Mouse (Mus musculus): ENCODE measurements at regions not wholly inside any gene's neighbourhood (a gene's known extent, or its start where the extent isn't known, plus 50 kb on each side); places are given as distances from the start of the nearest gene placed in this dataset.

DNA sequence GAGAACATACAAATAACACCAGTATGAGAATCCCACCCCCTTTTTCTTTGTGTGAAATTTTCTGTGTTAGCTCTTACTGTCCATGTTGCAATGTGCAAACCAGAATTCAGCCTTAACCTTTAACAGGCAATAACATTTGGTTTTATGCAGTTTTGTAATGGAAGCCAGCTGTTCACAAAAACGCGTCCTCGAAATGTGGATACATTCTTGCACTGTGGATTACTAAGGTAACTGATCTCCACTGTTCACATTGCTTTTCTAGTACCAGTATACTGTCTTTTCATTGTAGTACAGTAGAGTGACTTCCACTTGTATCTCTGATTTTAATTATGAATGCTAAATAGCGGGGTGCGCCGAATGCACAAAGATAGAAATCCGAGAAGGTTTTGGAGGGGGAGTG is 374.8 kb downstream of the Sfmbt2 start:
- Histone ChIP-seq H3K4me3 (no peak overlapping the region), H3K4me2 (peak overlapping the region; percentile 37; the same call in 1 of the 2 replicates), H3K27ac (0 out of 2 replicates have a peak overlapping the region, but pooled peaks have one; percentile 11), H3K36me3 (no peaks in the 10 kb centered on the region), H3K9me3 (no peaks in the 10 kb centered on the region), H3K27me3 (no peaks in the 10 kb centered on the region), H3K9ac (no peak overlapping the region), H3K4me1 (peaks cover 10% of the 10 kb centered on the region)
- 14% methylated on average over 7 of the region's 7 CpGs for WGBS
- ATAC-seq (ENCODE audit: insufficient number of reproducible peaks, insufficient read depth, low FRiP score, low TSS enrichment, low read depth): no peak

DNA sequence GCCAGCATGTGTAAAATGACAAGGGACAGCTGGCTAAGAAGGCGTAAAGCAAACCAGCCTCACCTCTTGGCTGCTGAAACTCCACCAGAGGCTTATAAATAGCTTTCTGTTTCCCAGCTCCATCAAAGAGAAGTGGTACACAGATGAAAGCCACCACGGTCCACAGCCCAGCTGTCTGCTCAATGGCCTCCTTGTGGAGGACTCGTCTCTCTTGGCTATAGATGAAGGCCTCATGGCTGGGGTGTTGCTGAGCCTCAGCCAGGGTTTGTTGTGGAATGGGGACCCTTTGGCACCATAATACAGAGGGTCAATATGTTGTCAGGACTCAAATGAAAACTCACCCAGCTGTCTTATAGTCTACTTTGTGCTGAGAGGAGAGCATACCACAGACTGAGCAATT is 385.1 kb downstream of the Sfmbt2 start:
- Histone ChIP-seq H3K36me3 (no peaks in the 10 kb centered on the region), H3K4me2 (no peak overlapping the region)
- WGBS: 45% methylated on average over 3 of the region's 3 CpGs

DNA sequence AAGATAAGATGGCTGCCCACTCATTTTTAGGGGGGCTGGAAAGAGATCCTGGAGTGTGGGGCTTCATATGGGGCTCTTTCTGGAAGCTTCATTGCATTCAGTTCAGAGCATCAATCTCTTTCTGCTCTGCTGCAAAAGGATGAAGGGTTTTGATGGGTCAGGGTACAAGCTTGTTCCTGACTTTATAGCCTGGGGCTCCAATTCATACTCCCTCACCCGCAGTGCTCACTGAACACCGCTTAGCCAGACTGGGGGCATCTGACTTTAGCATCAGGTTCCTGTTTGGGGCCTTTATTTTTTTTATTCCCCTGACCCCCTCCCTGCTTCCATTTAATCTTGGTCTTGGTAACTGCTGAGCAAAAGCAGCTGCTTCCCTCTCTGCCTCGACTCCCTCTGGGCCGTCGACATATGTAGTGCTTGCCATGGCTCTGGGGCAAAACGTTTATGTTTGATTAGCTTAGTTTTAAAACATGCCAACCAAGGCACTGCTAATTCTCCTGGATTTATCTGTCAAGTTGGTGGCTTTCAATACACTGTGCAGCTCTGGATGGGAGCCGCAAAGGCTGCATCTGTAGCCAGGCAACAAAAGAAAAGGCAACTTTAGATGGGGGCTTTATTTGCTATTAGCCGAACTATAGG is 387.0 kb downstream of the Sfmbt2 start:
- Histone ChIP-seq H3K9ac (no peak overlapping the region), H3K4me3 (no peak overlapping the region), H3K27me3 (no peaks in the 10 kb centered on the region), H3K36me3 (no peaks in the 10 kb centered on the region), H3K4me1 (peaks cover 18% of the 10 kb centered on the region), H3K27ac (no peak overlapping the region), H3K4me2 (no peak overlapping the region), H3K9me3 (no peaks in the 10 kb centered on the region)
- 12% methylated on average over 8 of the region's 8 CpGs for WGBS
- no peak for ATAC-seq (ENCODE audit: insufficient number of reproducible peaks, insufficient read depth, low FRiP score, low TSS enrichment, low read depth)

More for the DNA sequence above, 385.1 kb downstream of the Sfmbt2 start:
- Histone ChIP-seq H3K27me3 (no peaks in the 10 kb centered on the region), H3K9me3 (no peaks in the 10 kb centered on the region), H3K9ac (no peak overlapping the region), H3K27ac (no peak overlapping the region), H3K4me1 (peaks cover 18% of the 10 kb centered on the region), H3K4me3 (no peak overlapping the region)
- 0 out of 2 replicates have a peak, but pooled peaks have one; percentile 52 for ATAC-seq (ENCODE audit: insufficient number of reproducible peaks, insufficient read depth, low FRiP score, low TSS enrichment, low read depth)

DNA sequence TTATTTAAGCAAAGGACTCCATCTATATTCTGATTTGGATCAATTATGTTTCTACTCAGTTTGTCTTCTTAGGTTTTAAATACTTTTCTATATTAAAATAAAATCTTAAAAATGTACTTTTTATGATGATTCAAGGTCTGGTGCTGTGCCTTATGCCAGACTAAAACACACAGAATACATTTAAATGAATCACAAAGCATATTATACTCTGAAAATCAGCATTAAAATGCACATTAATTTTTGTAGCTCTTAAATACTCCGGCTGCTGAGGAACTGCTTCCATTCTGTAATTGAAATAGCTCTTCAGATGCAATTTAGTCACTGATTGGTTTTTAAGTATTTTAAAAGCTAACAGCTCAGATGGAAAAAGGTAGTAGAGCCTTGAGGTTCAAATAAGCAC is 387.6 kb downstream of the Sfmbt2 start:
- H3K4me2 ChIP-seq: no peak overlapping the region
- H3K9me3 ChIP-seq: no peaks in the 10 kb centered on the region
- no peaks in the 10 kb centered on the region for H3K27me3 ChIP-seq
- no peak overlapping the region for H3K27ac ChIP-seq
- ATAC-seq (ENCODE audit: insufficient number of reproducible peaks, insufficient read depth, low FRiP score, low TSS enrichment, low read depth): no peak
- no peak overlapping the region for H3K9ac ChIP-seq
- no peak overlapping the region for H3K4me3 ChIP-seq
- WGBS: 65% methylated on average over 1 of the region's 1 CpGs
- no peaks in the 10 kb centered on the region for H3K36me3 ChIP-seq
- peaks cover 18% of the 10 kb centered on the region for H3K4me1 ChIP-seq

DNA sequence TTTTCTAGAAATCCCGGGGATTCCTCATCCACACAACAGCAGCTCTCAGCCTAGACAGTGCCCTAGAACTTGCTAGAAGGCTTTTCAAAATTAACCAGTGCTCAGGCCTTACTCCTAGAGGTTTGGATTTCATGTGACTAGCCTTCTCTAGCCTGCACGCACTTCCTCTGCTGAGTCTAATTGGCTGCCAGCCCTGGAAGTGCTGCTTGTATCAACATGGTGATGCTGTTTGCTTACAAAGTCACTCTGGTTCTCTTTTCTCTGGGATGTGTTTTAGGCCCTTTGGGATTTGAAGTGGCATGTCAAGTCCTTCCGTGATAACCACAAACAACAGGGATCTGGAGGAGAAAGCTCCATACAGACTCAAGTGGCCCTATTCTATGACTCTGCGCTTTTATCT is 391.9 kb downstream of the Sfmbt2 start:
- Histone ChIP-seq H3K36me3 (no peaks in the 10 kb centered on the region), H3K4me1 (peaks cover 9% of the 10 kb centered on the region), H3K9me3 (no peaks in the 10 kb centered on the region), H3K27me3 (no peaks in the 10 kb centered on the region), H3K4me3 (no peak overlapping the region), H3K4me2 (no peak overlapping the region), H3K9ac (no peak overlapping the region), H3K27ac (no peak overlapping the region)
- WGBS: 72% methylated on average over 4 of the region's 4 CpGs
- no peak for ATAC-seq (ENCODE audit: insufficient number of reproducible peaks, insufficient read depth, low FRiP score, low TSS enrichment, low read depth)

DNA sequence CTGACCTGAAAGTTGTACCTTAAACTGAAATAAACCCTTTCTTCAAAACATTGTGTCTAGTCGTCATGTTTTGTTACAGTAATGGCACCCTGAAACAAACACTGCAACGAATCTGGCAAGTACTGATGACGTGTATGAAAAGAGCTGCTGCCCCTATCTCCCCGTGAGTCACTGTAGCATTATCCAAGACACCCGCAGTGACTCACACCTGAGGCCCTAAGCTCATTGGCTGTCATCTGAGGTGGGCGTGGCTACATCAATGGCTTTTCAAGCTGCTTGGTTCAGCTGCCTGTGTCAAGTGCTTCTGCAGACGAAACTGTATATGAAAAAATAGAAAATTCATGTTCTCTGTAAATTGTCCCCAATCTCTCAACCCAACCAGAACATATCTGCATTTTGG is 388.8 kb upstream of the Prkcq start:
- H3K27ac ChIP-seq: no peak overlapping the region
- 53% methylated on average over 7 of the region's 7 CpGs for WGBS
- H3K9ac ChIP-seq: no peak overlapping the region
- H3K4me3 ChIP-seq: no peak overlapping the region
- no peaks in the 10 kb centered on the region for H3K36me3 ChIP-seq
- no peaks in the 10 kb centered on the region for H3K9me3 ChIP-seq
- H3K4me1 ChIP-seq: peaks cover 17% of the 10 kb centered on the region
- no peak for ATAC-seq (ENCODE audit: insufficient number of reproducible peaks, insufficient read depth, low FRiP score, low TSS enrichment, low read depth)
- H3K27me3 ChIP-seq: no peaks in the 10 kb centered on the region; the same call in 1 of the 2 replicates
- H3K4me2 ChIP-seq: no peak overlapping the region

DNA sequence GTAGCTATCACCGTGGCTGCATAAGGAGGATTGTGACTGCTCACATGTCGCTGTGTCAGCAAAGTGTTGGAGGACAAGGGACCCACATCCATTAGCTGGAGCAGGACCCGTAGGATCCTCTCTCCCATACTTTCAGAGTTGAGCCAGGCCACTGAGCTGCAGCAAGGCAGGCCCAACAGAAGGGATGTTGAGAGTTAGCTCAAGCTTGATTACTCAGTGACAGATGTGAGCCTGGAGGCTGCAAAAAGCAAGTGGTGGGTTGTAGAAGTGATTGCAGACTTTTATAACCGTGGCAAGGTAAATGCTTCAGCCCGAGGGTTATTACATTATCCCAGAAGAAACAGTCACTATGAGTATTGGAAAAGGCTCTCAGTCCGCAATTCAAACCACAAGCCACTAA is 388.3 kb upstream of the Prkcq start:
- H3K9me3 ChIP-seq: no peaks in the 10 kb centered on the region
- H3K4me3 ChIP-seq: no peak overlapping the region
- no peak overlapping the region for H3K9ac ChIP-seq
- no peaks in the 10 kb centered on the region for H3K36me3 ChIP-seq
- no peak overlapping the region for H3K27ac ChIP-seq
- no peak overlapping the region for H3K4me2 ChIP-seq
- WGBS: 38% methylated on average over 6 of the region's 6 CpGs
- peaks cover 22% of the 10 kb centered on the region for H3K4me1 ChIP-seq
- H3K27me3 ChIP-seq: no peaks in the 10 kb centered on the region; the same call in 1 of the 2 replicates
- ATAC-seq (ENCODE audit: insufficient number of reproducible peaks, insufficient read depth, low FRiP score, low TSS enrichment, low read depth): no peak

DNA sequence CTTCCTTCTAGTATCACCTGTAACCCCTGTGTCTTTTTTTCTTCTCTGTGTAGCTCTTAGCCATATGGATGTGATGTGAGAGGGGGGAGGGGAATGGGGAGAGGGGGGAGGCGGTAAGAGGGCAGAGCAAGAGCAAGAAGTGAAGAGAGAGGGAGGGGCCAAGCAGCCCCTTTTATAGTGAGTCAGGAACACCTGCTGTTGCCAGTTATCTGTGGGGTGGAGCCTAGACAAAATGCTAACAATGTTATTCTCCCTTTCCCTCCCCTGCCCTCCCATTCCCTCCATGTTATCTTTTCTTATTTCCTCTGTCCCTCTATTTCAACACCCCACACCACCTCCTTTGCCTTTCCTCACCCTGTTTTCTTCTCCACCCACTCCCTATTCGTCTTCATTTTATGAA is 387.6 kb upstream of the Prkcq start:
- no peak overlapping the region for H3K4me3 ChIP-seq
- no peak overlapping the region for H3K4me2 ChIP-seq
- no peaks in the 10 kb centered on the region for H3K9me3 ChIP-seq
- H3K27ac ChIP-seq: no peak overlapping the region
- H3K9ac ChIP-seq: no peak overlapping the region
- WGBS: 60% methylated on average over 2 of the region's 2 CpGs
- no peaks in the 10 kb centered on the region for H3K36me3 ChIP-seq
- ATAC-seq (ENCODE audit: insufficient number of reproducible peaks, insufficient read depth, low FRiP score, low TSS enrichment, low read depth): no peak
- H3K27me3 ChIP-seq: no peaks in the 10 kb centered on the region; the same call in 1 of the 2 replicates
- H3K4me1 ChIP-seq: peaks cover 22% of the 10 kb centered on the region

DNA sequence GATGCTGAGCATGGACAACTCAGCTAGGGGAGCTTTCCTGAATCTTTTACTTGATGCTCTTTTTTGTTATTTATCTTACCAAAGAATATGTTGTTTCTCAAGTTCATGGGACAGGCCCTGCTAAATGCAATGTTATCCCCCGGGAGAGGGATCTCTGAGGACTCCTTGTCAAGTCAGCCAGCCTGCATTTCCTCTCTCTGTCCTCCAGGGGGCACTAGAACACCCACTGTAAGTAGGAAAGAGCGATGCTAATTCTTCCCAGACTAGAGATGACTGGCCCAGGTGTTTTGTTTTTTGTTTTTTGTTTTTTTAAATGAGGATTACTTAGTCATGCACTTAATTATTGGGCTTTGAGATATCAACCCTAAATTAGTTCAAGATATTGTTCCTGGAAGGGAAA is 386.8 kb upstream of the Prkcq start:
- Histone ChIP-seq H3K27me3 (no peaks in the 10 kb centered on the region; the same call in 1 of the 2 replicates), H3K27ac (no peak overlapping the region), H3K4me3 (no peak overlapping the region), H3K36me3 (no peaks in the 10 kb centered on the region), H3K9me3 (no peaks in the 10 kb centered on the region), H3K9ac (no peak overlapping the region), H3K4me2 (no peak overlapping the region), H3K4me1 (peaks cover 22% of the 10 kb centered on the region)
- ATAC-seq (ENCODE audit: insufficient number of reproducible peaks, insufficient read depth, low FRiP score, low TSS enrichment, low read depth): no peak
- 13% methylated on average over 2 of the region's 2 CpGs for WGBS

DNA sequence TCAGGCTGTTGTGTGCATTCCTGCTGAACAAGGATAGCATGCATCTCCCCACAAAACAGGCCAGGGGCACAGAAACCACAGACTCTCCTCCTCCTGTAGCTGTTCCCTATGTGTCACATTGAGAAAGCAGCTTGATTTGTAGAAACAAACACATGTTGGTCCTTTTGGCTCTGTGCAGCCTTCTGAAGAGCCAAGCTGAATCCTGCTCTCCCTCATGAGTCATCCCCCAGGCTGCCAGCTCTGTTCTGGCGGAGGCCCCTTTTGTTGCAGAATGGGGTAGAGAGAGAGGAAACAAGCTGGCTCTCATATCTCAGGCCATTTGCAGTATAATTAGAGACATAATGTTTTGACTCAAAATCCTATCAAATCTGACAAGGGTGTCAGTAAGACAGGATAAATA is 383.4 kb upstream of the Prkcq start:
- Histone ChIP-seq H3K4me1 (peaks cover 20% of the 10 kb centered on the region), H3K4me2 (no peak overlapping the region), H3K36me3 (no peaks in the 10 kb centered on the region), H3K27me3 (no peaks in the 10 kb centered on the region; the same call in 1 of the 2 replicates), H3K9me3 (no peaks in the 10 kb centered on the region), H3K4me3 (no peak overlapping the region), H3K27ac (peak overlapping the region; percentile 65), H3K9ac (0 out of 2 replicates have a peak overlapping the region, but pooled peaks have one; percentile 17)
- 15% methylated on average over 1 of the region's 1 CpGs for WGBS
- ATAC-seq (ENCODE audit: insufficient number of reproducible peaks, insufficient read depth, low FRiP score, low TSS enrichment, low read depth): peak; percentile 56; the same call in 1 of the 2 replicates

DNA sequence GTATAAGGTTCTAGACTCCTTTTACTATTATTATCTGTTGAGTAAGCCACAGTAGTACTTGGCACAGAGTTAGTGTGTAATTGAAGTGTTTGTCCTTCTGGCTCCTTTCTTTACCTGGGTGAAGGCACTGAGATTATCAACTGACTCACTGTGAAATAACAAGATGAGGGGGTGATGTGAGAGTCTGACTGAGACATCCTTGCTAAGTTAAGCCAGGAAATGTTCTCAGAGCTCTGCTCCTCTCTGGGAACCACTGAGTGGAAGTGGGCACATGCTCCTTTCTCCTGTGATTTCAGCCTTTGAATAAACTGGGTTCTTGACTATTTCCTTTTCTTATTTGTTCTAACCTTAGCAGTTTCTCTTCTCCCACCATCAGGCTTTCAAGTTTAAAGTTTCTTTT is 380.7 kb upstream of the Prkcq start:
- Histone ChIP-seq H3K27ac (no peak overlapping the region), H3K4me2 (no peak overlapping the region), H3K9ac (no peak overlapping the region), H3K36me3 (no peaks in the 10 kb centered on the region), H3K4me3 (no peak overlapping the region), H3K9me3 (no peaks in the 10 kb centered on the region), H3K27me3 (no peaks in the 10 kb centered on the region; the same call in 1 of the 2 replicates), H3K4me1 (peaks cover 6% of the 10 kb centered on the region)
- ATAC-seq (ENCODE audit: insufficient number of reproducible peaks, insufficient read depth, low FRiP score, low TSS enrichment, low read depth): no peak

DNA sequence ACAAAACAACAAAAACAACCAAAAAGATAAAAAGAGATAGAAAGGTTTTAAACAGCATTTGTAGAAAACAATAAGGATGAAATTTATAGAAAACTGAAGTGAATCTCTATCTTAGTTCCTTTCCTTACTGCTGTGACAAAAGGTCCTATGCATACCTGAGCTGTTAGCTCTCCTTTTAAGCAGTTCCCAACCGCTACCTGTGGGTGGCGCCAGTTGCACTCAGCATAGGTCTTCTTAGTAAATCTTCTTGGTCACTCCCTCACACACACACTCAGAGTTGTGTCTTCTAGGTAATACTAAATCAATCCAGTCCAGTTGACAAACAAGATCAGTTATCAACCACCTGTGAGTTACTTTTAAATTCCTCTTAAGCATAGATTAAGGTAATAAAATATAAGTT is 355.5 kb upstream of the Prkcq start:
- H3K9ac ChIP-seq: no peak overlapping the region
- H3K4me3 ChIP-seq: no peak overlapping the region
- H3K4me1 ChIP-seq: no peaks in the 10 kb centered on the region
- H3K4me2 ChIP-seq: no peak overlapping the region
- WGBS: 31% methylated on average over 2 of the region's 2 CpGs
- no peak for ATAC-seq (ENCODE audit: insufficient number of reproducible peaks, insufficient read depth, low FRiP score, low TSS enrichment, low read depth)
- H3K9me3 ChIP-seq: no peaks in the 10 kb centered on the region
- no peaks in the 10 kb centered on the region for H3K36me3 ChIP-seq
- H3K27ac ChIP-seq: no peak overlapping the region
- H3K27me3 ChIP-seq: no peaks in the 10 kb centered on the region
